Mouse (Mus musculus) stomach, postnatal 0 days (tissue): ENCODE measurements at regions not wholly inside any gene's neighbourhood (a gene's known extent, or its start where the extent isn't known, plus 50 kb on each side); places are given as distances from the start of the nearest gene placed in this dataset.

Experiments used
- CTCF ChIP-seq: IDR thresholded peaks from 2 replicates; pipeline ENCODE4 v1.5.1; 2016; ENCODE audit warnings: antibody characterized with exemption, low read depth, mild to moderate bottlenecking, moderate library complexity
- EP300 ChIP-seq: optimal IDR thresholded peaks from 2 replicates; pipeline ENCODE3; 2016; ENCODE audit warnings: antibody characterized with exemption

DNA sequence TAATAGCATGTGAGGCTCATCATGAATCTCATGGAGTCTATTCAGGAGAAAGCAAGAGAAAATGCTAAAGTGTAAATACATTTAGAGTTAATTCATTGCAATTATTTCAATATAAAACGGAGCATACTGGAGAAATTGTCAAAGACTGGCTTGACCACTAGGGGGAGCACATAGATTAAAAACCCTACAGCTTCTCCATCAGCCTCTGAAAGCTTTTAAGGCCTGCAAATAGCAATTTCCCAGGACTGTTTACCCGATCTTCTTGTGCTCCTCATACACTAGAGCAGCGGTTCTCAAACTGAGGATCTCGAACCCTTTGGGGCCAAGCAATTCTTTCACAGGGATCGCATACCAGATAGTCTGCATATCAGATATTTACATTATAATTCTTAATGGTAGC, 65.9 kb downstream of the Marcks start:
- peak; percentile 87 for TF ChIP-seq CTCF
- TF ChIP-seq EP300, result no peak
